Mouse (Mus musculus) midbrain, embryonic 14.5 days (tissue): ENCODE results near the gene Rab31. TPM values are rescaled to one million over a fixed set of nuclear protein-coding genes. Genes with fewer than 3 reads are reported as not detected.

Experiments
- ATAC-seq: fragments of 200-750 bp; cut with Nextera tagmentation; 2 replicates; pipeline ENCODE4 v1.8.0; 2017; ENCODE audit warnings: moderate number of reproducible peaks, moderate library complexity; ENCODE audit not compliant: low FRiP score, low TSS enrichment
- DNase-seq: peaks from one replicate; pipeline ENCODE4 v3.0.0-alpha.2; 2015
- H3K27ac ChIP-seq: fragments of 300-500 bp; sonication (generic); replicated peaks from 2 replicates; pipeline ENCODE4 v1.5.1; 2014; ENCODE audit warnings: mild to moderate bottlenecking, low read depth, low read length, moderate library complexity
- H3K27me3 ChIP-seq: fragments of 300-500 bp; sonication (generic); 2 replicates; pipeline ENCODE4 v1.6.1; 2014; ENCODE audit warnings: low read length, control low read depth, mixed read lengths; ENCODE audit not compliant: control insufficient read depth, insufficient read depth
- H3K36me3 ChIP-seq: fragments of 300-500 bp; sonication (generic); 2 replicates; pipeline ENCODE4 v1.6.1; 2014; ENCODE audit warnings: low read length, control low read depth; ENCODE audit not compliant: control insufficient read depth, insufficient read depth
- H3K4me1 ChIP-seq: fragments of 300-500 bp; sonication (generic); 2 replicates; pipeline ENCODE4 v1.6.1; 2014; ENCODE audit warnings: mild to moderate bottlenecking, antibody characterized with exemption, low read length, control low read depth; ENCODE audit not compliant: control insufficient read depth, insufficient read depth
- H3K4me2 ChIP-seq: fragments of 300-500 bp; sonication (generic); 2 replicates; pipeline ENCODE4 v1.6.1; 2014; ENCODE audit warnings: mild to moderate bottlenecking, low read length, moderate library complexity
- H3K4me3 ChIP-seq: fragments of 300-500 bp; sonication (generic); replicated peaks from 2 replicates; pipeline ENCODE4 v1.5.1; 2014; ENCODE audit warnings: low read depth, low read length
- H3K9ac ChIP-seq: fragments of 300-500 bp; sonication (generic); replicated peaks from 2 replicates; pipeline ENCODE4 v1.6.1; 2014; ENCODE audit warnings: mild to moderate bottlenecking, low read length, moderate library complexity
- H3K9me3 ChIP-seq: fragments of 300-500 bp; sonication (generic); 2 replicates; pipeline ENCODE4 v1.6.1; 2016; ENCODE audit warnings: low read length, control low read depth, mixed read lengths; ENCODE audit not compliant: control insufficient read depth
- WGBS: fragments of 180-500 bp; shearing (Covaris S2); extraction: QIAGEN DNeasy Blood & Tissue Kit; methylation state at CpG from one replicate; pipeline ENCODE4 v1.1.7; 2014; 5-methylcytosine and 5-hydroxymethylcytosine counted together
- polyA plus RNA-seq: library from polyadenylated mRNA; unstranded; fragments of >200 nt; fragmentation: Nextera tagmentation; extraction: Ambion mirVana; gene quantifications from 2 replicates; pipeline ENCODE4 v1.2.1, GENCODE M21; 2014

The Rab31 gene
- polyA plus RNA-seq, 1 experiment from 2014 or later, result 90.2 TPM

DNA sequence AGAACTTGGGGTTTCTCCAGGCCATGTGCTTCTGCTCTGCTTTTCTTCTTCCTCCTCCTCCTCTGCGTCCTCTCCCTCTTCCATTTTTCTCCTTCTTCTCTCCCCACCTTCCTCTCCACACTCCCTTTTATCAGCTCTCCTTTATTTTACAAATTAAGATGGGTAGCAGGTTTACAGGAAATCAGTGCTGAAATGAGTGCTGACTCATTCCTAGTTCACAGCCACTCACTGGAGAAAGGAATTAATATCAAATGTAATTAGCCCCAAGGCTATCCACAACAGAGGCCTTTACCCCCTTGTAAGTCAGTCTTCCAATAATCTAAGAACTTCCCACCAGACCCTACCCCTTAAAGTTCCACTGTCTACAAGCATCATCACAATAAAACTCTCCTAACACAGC, 3.7 kb upstream of the Rab31 start:
- DNase-seq, result no peak
- Histone ChIP-seq H3K36me3 (no peaks in the 10 kb centered on the region), H3K4me2 (no peak overlapping the region), H3K27ac (no peak overlapping the region), H3K27me3 (no peaks in the 10 kb centered on the region), H3K4me1 (peaks cover 13% of the 10 kb centered on the region), H3K9me3 (no peaks in the 10 kb centered on the region), H3K9ac (no peak overlapping the region), H3K4me3 (no peak overlapping the region)
- WGBS, result 68% methylated on average over 1 of the region's 1 CpGs
- ATAC-seq, result no peak

DNA sequence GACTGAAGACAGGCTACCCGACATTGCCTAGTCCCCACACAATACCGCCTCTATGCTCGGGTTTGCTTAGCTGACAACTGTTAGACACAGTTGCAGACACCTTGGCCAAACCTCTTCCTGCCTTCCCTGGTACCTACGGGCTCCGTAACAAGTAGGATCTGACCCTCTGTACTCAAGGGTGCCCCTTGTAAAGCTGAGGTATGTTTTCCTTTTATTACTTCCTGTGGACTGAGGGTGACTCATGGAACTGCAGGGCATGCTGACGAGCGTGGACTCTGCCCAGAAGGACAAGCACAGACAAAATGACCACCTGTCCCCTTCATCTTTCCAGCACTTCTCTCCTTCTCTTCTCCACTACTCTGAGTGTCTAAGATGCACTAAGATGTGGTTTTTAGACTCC, 1.9 kb upstream of the Rab31 start:
- Histone ChIP-seq H3K4me1 (peaks cover 24% of the 10 kb centered on the region), H3K9ac (no peak overlapping the region), H3K9me3 (no peaks in the 10 kb centered on the region), H3K4me2 (no peak overlapping the region), H3K27me3 (no peaks in the 10 kb centered on the region), H3K27ac (no peak overlapping the region), H3K4me3 (no peak overlapping the region), H3K36me3 (no peaks in the 10 kb centered on the region)
- DNase-seq (no peak), ATAC-seq (no peak)
- 88% methylated on average over 7 of the region's 7 CpGs for WGBS

- 67% methylated on average over 4 of the region's 4 CpGs for WGBS
- Histone ChIP-seq H3K4me2 (no peak overlapping the region), H3K4me1 (peaks cover 27% of the 10 kb centered on the region), H3K27me3 (no peaks in the 10 kb centered on the region), H3K36me3 (no peaks in the 10 kb centered on the region), H3K4me3 (no peak overlapping the region), H3K9ac (no peak overlapping the region), H3K9me3 (no peaks in the 10 kb centered on the region), H3K27ac (no peak overlapping the region)
- ATAC-seq (no peak), DNase-seq (no peak)
These were observed 1.1 kb upstream of the Rab31 start for GRCm38 (mm10) chr17:65773617-65774016.

DNA sequence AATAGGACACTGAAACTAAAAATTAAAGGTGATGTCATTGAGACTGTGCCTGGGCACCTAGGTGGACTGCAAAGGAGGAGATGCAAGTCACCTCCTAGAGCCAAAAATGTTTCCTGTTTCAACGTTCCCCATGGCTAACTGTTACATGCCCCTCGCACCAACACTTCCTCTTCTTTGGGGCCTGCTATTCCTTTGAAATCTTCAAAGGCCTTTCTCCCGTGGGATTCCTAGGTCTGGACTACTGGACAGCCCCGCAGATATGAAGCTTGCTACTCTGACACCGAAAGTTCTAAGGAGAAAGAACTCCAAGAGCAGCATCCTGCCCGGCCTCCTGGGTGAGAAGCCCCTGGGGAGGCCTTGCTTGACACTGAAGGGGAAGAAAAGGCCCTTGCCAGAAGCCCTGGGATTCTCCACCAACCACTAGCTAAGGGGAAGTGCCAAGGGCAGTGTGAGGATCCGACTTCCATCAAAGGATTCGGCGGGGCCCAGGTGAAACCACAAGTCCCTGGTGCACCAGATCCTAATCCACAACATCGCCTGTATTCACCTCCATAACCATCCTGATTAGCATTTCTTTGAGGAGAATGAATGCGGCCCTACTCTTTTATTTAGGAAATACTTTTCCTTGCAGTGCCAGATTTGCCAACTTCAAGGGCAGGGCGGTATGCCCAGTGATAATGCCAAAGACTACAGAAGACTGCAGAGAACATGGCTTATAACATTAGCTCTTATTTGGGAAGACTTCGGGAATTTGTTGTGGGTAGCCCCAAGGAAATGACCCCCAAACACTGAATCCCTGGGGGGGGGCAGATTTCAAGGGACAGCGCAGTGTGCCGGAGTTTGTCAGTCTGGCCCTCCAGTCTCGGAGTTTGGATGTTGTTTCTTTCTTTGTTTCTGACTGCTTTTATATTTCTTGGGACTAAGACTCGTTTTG, 1.3 kb downstream of the Rab31 start:
- WGBS, result 20% methylated on average over 17 of the region's 17 CpGs
- Histone ChIP-seq H3K9me3 (no peaks in the 10 kb centered on the region), H3K27ac (no peak overlapping the region), H3K9ac (peak overlapping the region; percentile 92), H3K4me1 (peaks cover 39% of the 10 kb centered on the region), H3K4me2 (peak overlapping the region; percentile 67), H3K36me3 (no peaks in the 10 kb centered on the region), H3K27me3 (no peaks in the 10 kb centered on the region), H3K4me3 (peak overlapping the region; percentile 66)
- no peak for ATAC-seq
- no peak for DNase-seq

- WGBS, result 38% methylated on average over 5 of the region's 5 CpGs
- Histone ChIP-seq H3K36me3 (no peaks in the 10 kb centered on the region), H3K27me3 (no peaks in the 10 kb centered on the region), H3K9me3 (no peaks in the 10 kb centered on the region), H3K4me3 (no peak overlapping the region), H3K9ac (no peak overlapping the region), H3K4me1 (peaks cover 39% of the 10 kb centered on the region), H3K4me2 (peak overlapping the region; percentile 24; the same call in 1 of the 2 replicates), H3K27ac (0 out of 2 replicates have a peak overlapping the region, but pooled peaks have one; percentile 32)
- peak; percentile 55 for DNase-seq
- ATAC-seq, result no peak
These were observed 4.1 kb downstream of the Rab31 start for GRCm38 (mm10) chr17:65768486-65768885.

DNA sequence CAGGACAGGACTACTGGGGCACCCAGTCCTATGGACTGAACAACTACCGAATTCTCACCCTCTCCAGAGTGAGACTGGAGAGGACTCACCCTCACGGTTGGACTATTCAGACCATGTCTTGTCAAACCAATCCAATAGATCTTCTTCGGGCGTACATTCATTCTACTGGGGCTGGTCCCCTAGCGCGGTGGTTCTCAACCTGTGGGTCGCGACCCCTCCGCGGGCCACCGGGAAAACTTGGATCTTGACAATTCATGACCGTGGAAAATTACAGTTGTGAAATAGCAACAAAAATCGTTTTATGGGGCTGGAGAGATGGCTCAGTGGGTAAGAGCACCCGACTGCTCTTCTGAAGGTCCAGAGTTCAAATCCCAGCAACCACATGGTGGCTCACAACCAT, 9.3 kb downstream of the Rab31 start:
- ATAC-seq, result no peak
- DNase-seq, result no peak
- H3K9ac ChIP-seq, result no peak overlapping the region
- H3K36me3 ChIP-seq, result no peaks in the 10 kb centered on the region
- H3K27me3 ChIP-seq, result no peaks in the 10 kb centered on the region
- no peak overlapping the region for H3K4me3 ChIP-seq
- no peak overlapping the region for H3K27ac ChIP-seq
- peaks cover 8% of the 10 kb centered on the region for H3K4me1 ChIP-seq
- 96% methylated on average over 14 of the region's 14 CpGs for WGBS
- no peak overlapping the region for H3K4me2 ChIP-seq
- no peaks in the 10 kb centered on the region for H3K9me3 ChIP-seq

- DNase-seq (peak; percentile 50), ATAC-seq (no peak)
- Histone ChIP-seq H3K9me3 (peaks cover 10% of the 10 kb centered on the region), H3K9ac (no peak overlapping the region), H3K4me2 (no peak overlapping the region), H3K4me1 (no peaks in the 10 kb centered on the region), H3K27me3 (no peaks in the 10 kb centered on the region), H3K27ac (no peak overlapping the region), H3K36me3 (no peaks in the 10 kb centered on the region), H3K4me3 (no peak overlapping the region)
- WGBS, result 44% methylated on average over 6 of the region's 6 CpGs
These were observed 15.4 kb downstream of the Rab31 start for GRCm38 (mm10) chr17:65757150-65757549.

DNA sequence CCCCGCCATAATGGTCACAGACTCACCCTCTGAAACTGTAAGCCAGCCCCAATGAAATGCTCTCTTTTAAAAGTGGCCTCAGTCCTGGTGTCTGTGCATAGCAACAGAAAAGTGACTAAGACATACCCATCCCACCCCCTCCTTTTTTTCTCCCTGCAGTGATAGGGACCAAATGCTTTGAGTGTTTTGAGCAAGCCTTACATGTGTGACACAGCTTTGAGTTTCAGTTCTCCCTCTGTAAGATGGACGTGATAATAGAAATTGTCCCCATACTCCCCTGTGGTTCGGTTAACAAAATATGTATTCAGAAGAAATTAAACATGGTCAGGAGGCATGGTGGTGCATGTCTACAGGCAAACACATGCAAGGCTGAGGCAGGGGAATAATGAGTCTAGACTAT, 16.7 kb downstream of the Rab31 start:
- H3K4me1 ChIP-seq, result no peaks in the 10 kb centered on the region
- 91% methylated on average over 3 of the region's 3 CpGs for WGBS
- DNase-seq (no peak), ATAC-seq (no peak)
- H3K9ac ChIP-seq, result no peak overlapping the region
- no peaks in the 10 kb centered on the region for H3K36me3 ChIP-seq
- no peak overlapping the region for H3K4me3 ChIP-seq
- H3K27me3 ChIP-seq, result no peaks in the 10 kb centered on the region
- no peak overlapping the region for H3K27ac ChIP-seq
- H3K4me2 ChIP-seq, result no peak overlapping the region
- H3K9me3 ChIP-seq, result peaks cover 10% of the 10 kb centered on the region

GRCm38 (mm10) chr17:65753130-65753529, 19.4 kb downstream of the Rab31 start:
- Histone ChIP-seq H3K27ac (no peak overlapping the region), H3K4me3 (no peak overlapping the region), H3K27me3 (no peaks in the 10 kb centered on the region), H3K4me1 (no peaks in the 10 kb centered on the region), H3K4me2 (no peak overlapping the region), H3K36me3 (no peaks in the 10 kb centered on the region), H3K9ac (no peak overlapping the region), H3K9me3 (peaks cover 10% of the 10 kb centered on the region)
- 97% methylated on average over 6 of the region's 6 CpGs for WGBS
- ATAC-seq (no peak), DNase-seq (no peak)
